Mouse (Mus musculus): ENCODE data around the gene Gm19965.

The Gm19965 gene

DNA sequence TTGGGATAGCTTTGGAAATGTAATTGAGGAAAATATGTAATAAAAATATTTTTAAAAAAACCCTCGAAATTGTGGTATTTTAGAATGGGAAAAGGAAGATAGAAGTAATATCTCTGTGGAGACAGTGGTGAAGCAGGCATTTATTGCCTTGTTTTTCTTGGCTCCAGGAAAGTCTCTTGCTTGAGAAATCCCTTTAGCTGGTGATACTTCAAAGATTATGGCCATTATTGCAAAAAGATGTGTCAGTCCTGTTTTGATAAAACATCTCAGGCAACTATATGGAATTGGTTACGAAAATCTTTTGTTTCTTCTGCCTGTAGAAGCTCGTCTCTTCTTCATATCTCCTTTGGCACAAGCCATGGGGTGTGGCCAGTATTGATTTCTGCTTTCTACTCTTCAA lies at the start of gene Gm19965:
Gene Gm19965, plus strand, starts transcription at position 301 of the 400 bp plus-strand sequence.
- WGBS, result 63% methylated on average over 3 of the region's 3 CpGs

DNA sequence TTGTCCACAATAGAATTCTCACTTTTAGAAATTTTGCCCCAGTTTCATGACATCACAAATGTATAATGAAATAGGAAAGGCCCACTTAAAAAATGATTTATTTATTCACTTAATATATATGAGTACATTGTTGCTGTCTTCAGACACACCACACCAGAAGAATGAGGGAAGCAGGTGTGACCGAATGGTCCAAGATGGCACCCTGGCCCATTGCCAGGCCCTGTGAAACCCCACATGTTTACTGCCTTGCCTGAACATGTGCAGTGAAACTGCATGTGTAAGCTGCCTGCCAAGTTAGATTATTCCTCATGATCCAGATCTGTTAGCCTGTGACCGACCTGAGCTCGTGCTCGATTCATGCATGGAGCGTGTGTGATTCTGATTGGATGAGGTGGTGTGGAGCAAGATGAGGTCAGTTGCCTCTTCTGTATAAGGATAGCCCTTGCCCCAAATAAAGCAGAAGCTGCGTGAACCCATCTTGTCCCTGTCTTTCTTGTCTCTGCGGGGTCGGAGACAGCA lies 20.3 kb upstream of the Gm19965 start:
- 92% methylated on average over 8 of the region's 8 CpGs for WGBS

All from cerebral cortex, adult 2 months (tissue).